Comparison of ENCODE assay signal across 9 mouse cellular contexts in the genomic region with DNA sequence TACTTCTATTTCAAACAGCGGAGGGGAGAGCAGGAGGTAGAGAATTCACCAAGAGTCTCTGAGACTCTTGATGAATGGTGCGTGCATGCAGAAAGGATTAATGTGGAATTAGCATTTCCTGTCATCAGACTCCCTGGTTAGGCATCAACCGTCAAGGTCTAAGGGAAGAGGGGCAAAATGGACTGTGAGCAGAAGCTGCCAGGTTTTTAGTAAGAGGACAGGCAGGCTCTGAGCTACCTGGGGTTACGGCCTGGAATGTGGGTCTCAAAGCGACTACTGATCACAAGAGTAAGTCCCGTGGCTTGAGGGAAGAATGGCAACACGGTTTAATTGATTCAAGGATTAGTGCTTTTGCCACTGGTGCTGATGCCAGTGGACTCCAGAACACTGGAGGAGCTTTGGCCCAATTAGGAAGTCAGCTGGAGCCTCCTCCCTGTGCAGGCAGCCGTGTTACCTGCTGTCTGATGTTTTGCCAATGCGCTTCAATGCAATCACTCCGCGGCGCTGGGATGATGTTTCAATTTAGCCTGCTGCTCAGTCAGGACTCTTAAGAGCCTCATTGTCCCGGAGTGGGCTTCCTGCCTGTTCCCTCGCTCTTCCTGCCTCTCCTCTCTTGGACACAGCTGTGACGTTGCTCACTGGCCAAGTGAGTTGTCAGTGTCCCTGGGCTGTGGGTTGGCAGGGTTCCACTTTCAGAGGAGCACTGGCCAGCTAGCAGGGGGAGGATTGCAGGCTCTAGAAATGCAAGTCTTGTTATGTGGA. TPM values are rescaled to one million over a fixed set of nuclear protein-coding genes. Genes with fewer than 3 reads are reported as not detected.
DNase-seq lines count a peak whose midpoint lies in the region; ATAC-seq and TF ChIP-seq lines count a peak whose summit lies in the region.
"Had no signal": no experiment of that assay in that cellular context is flagged by ENCODE, and none has a peak within 500 bp of the region (broad histone marks: within the 10 kb centered on the region; RNA-seq: fewer than 3 reads in every experiment).

No protein-coding gene starts in this region.

- H3K9me3 ChIP-seq in hindbrain, embryonic 10.5 days: peaks cover 16% of the 10 kb centered on the region
- H3K9me3 ChIP-seq: liver, embryonic 13.5 days had no signal

- WGBS in hindbrain, embryonic 10.5 days: 31% methylated on average over 15 of the region's 15 CpGs

- H3K27me3 ChIP-seq in Patski: no peaks in the 10 kb centered on the region
- peaks cover 20% of the 10 kb centered on the region; the same call in 1 of the 2 replicates for H3K27me3 ChIP-seq in hindbrain, embryonic 10.5 days (ENCODE audit: insufficient read depth, poor library complexity, severe bottlenecking)
- H3K27me3 ChIP-seq: liver, embryonic 13.5 days had no signal

- no peak for TF ChIP-seq CTCF in Patski (IDR thresholded peaks at IDR 0.05)

- H3K27ac ChIP-seq in hindbrain, embryonic 10.5 days: no peak overlapping the region
- H3K27ac ChIP-seq: liver, embryonic 13.5 days had no signal

- in situ Hi-C loops in Patski (cut with MboI; ENCODE audit: low pct_unique_long_range_greater_than_20kb): no loop called here

- 0 out of 2 replicates have a peak overlapping the region, but pooled peaks have one; percentile 14 for H3K4me3 ChIP-seq in hindbrain, embryonic 10.5 days
- H3K4me3 ChIP-seq: liver, embryonic 13.5 days had no signal

- 0 out of 2 replicates have a peak, but pooled peaks cover 7% of the 10 kb centered on the region for H3K36me3 ChIP-seq in hindbrain, embryonic 10.5 days
- H3K36me3 ChIP-seq: liver, embryonic 13.5 days had no signal

- DNase-seq in Patski (ENCODE audit: low read depth, low spot score): peak; percentile 28
- DNase-seq in cerebellum, adult 9-10 months: peak; percentile 29
- peak; percentile 9 to 30 for DNase-seq in frontal cortex, postnatal 25 days (ENCODE audit: low spot score in 2 of 2)
- peak; percentile 40 for DNase-seq in hindbrain, embryonic 10.5 days (ENCODE audit: low spot score)
- DNase-seq in layer of hippocampus, adult 8-10 months (ENCODE audit: low spot score in 2 of 2): peak; percentile 64 to 68
- DNase-seq in lung, postnatal 14 days: peak; percentile 64
- peak; percentile 88 to 91 for DNase-seq in right cerebral cortex, postnatal 10 days (ENCODE audit: low spot score in 2 of 2)
- DNase-seq: liver, embryonic 13.5 days had no signal

- ATAC-seq in Patski: peak; percentile 49
- no peak for ATAC-seq in activated CD4-positive, CD25-positive, alpha-beta regulatory T cell, adult 4 months

- H3K4me1 ChIP-seq in hindbrain, embryonic 10.5 days (replicated peaks): peaks cover 37% of the 10 kb centered on the region
- H3K4me1 ChIP-seq: liver, embryonic 13.5 days had no signal

- POLR2A ChIA-PET in Patski (lab: Charles Lee): no interaction called here

- CTCF ChIA-PET in Patski (lab: Charles Lee): no interaction called here

RNA-seq across cellular contexts. Expression of gene Dctd, which starts 54.6 kb away (rescaled TPM):
- polyA plus RNA-seq in Patski (2021): 5.0 TPM
- 27.8 and 41.0 TPM in 2 replicates for polyA plus RNA-seq in hindbrain, embryonic 10.5 days (2016; fragmentation: Nextera tagmentation; extraction: Ambion mirVana)
- 1 to 10 TPM; 6.3 to 7.7 (median 7.1) TPM for total RNA-seq in layer of hippocampus, adult 8-10 months (2022)
- 1 to 10 TPM; 6.3 TPM for polyA plus RNA-seq in activated CD4-positive, CD25-positive, alpha-beta regulatory T cell, adult 4 months (2017; shearing (Covaris generic))

Comparison
In these comparisons a context has a peak if more than half of its experiments do, and no peak if none do; other contexts are left out.
1. DNase-seq: peak in every context shown above with its lines; median percentile 90 in right cerebral cortex, postnatal 10 days; 66 in layer of hippocampus, adult 8-10 months; 64 in lung, postnatal 14 days; 40 in hindbrain, embryonic 10.5 days; 29 in cerebellum, adult 9-10 months; 28 in Patski; 20 in frontal cortex, postnatal 25 days.